Mouse (Mus musculus): ENCODE results near the gene Acad10. TPM values are rescaled to one million over a fixed set of nuclear protein-coding genes. Genes with fewer than 3 reads are reported as not detected.
"Not testable (repeated sequence)": the region's sequence is repeated elsewhere in the genome, so short reads cannot be mapped to it uniquely, and the experiment has no call there.

The Acad10 gene
- polyA plus RNA-seq, 1 experiment from 2014 or later: 4.7 TPM

- DNase-seq (ENCODE audit: low spot score); H3K27ac ChIP-seq (ENCODE audit: low read depth); H3K9me3 ChIP-seq (ENCODE audit: control insufficient read depth, low read length); H3K4me1 ChIP-seq (replicated peaks; ENCODE audit: control insufficient read depth, insufficient read depth, low read length); H3K4me2 ChIP-seq (ENCODE audit: low read length); ATAC-seq (replicated peaks; ENCODE audit: low FRiP score, low TSS enrichment, low read depth); H3K4me3 ChIP-seq (ENCODE audit: low read depth, low read length); H3K9ac ChIP-seq (ENCODE audit: low read length); H3K36me3 ChIP-seq (ENCODE audit: control insufficient read depth, insufficient read depth, low read length); H3K27me3 ChIP-seq (replicated peaks; ENCODE audit: control insufficient read depth, insufficient read depth, low read length): not testable (repeated sequence)
- WGBS: 88% methylated on average over 7 of the region's 7 CpGs
Observed at GRCm38 (mm10) chr5:121691436-121691835, 31.1 kb upstream of the Acad10 start.

GRCm38 (mm10) chr5:121690482-121691211 lies 30.3 kb upstream of the Acad10 start:
- Histone ChIP-seq H3K9ac (ENCODE audit: low read length) (no peak overlapping the region), H3K4me1 (replicated peaks; ENCODE audit: control insufficient read depth, insufficient read depth, low read length) (no peaks in the 10 kb centered on the region), H3K4me2 (ENCODE audit: low read length) (no peak overlapping the region), H3K27ac (ENCODE audit: low read depth) (no peak overlapping the region), H3K4me3 (ENCODE audit: low read depth, low read length) (no peak overlapping the region), H3K27me3 (replicated peaks; ENCODE audit: control insufficient read depth, insufficient read depth, low read length) (no peaks in the 10 kb centered on the region), H3K9me3 (ENCODE audit: control insufficient read depth, low read length) (no peaks in the 10 kb centered on the region), H3K36me3 (ENCODE audit: control insufficient read depth, insufficient read depth, low read length) (peaks cover 10% of the 10 kb centered on the region)
- no peak for DNase-seq (ENCODE audit: low spot score)
- ATAC-seq (replicated peaks; ENCODE audit: low FRiP score, low TSS enrichment, low read depth): no peak
- 78% methylated on average over 7 of the region's 7 CpGs for WGBS

GRCm38 (mm10) chr5:121686113-121686898 lies 26.0 kb upstream of the Acad10 start:
- Histone ChIP-seq H3K27ac (ENCODE audit: low read depth) (no peak overlapping the region), H3K4me2 (ENCODE audit: low read length) (no peak overlapping the region), H3K9me3 (ENCODE audit: control insufficient read depth, low read length) (no peaks in the 10 kb centered on the region), H3K27me3 (replicated peaks; ENCODE audit: control insufficient read depth, insufficient read depth, low read length) (no peaks in the 10 kb centered on the region), H3K4me1 (replicated peaks; ENCODE audit: control insufficient read depth, insufficient read depth, low read length) (no peaks in the 10 kb centered on the region), H3K36me3 (ENCODE audit: control insufficient read depth, insufficient read depth, low read length) (peaks cover 48% of the 10 kb centered on the region), H3K9ac (ENCODE audit: low read length) (no peak overlapping the region), H3K4me3 (ENCODE audit: low read depth, low read length) (no peak overlapping the region)
- ATAC-seq (replicated peaks; ENCODE audit: low FRiP score, low TSS enrichment, low read depth) (no peak), DNase-seq (ENCODE audit: low spot score) (no peak)
- WGBS: 79% methylated on average over 15 of the region's 15 CpGs

- H3K4me1 ChIP-seq (replicated peaks; ENCODE audit: control insufficient read depth, insufficient read depth, low read length): no peaks in the 10 kb centered on the region
- H3K4me2 ChIP-seq (ENCODE audit: low read length): no peak overlapping the region
- H3K9ac ChIP-seq (ENCODE audit: low read length): no peak overlapping the region
- ATAC-seq (replicated peaks; ENCODE audit: low FRiP score, low TSS enrichment, low read depth): no peak
- WGBS: 93% methylated on average over 6 of the region's 6 CpGs
- no peak for DNase-seq (ENCODE audit: low spot score)
- no peak overlapping the region for H3K27ac ChIP-seq (ENCODE audit: low read depth)
- peaks cover 56% of the 10 kb centered on the region for H3K36me3 ChIP-seq (ENCODE audit: control insufficient read depth, insufficient read depth, low read length)
- H3K27me3 ChIP-seq (replicated peaks; ENCODE audit: control insufficient read depth, insufficient read depth, low read length): no peaks in the 10 kb centered on the region
- no peak overlapping the region for H3K4me3 ChIP-seq (ENCODE audit: low read depth, low read length)
- H3K9me3 ChIP-seq (ENCODE audit: control insufficient read depth, low read length): no peaks in the 10 kb centered on the region
Observed at GRCm38 (mm10) chr5:121685495-121685894, 25.2 kb upstream of the Acad10 start.

- H3K27me3 ChIP-seq (replicated peaks; ENCODE audit: control insufficient read depth, insufficient read depth, low read length): no peaks in the 10 kb centered on the region
- no peak overlapping the region for H3K4me2 ChIP-seq (ENCODE audit: low read length)
- H3K27ac ChIP-seq (ENCODE audit: low read depth): no peak overlapping the region
- DNase-seq (ENCODE audit: low spot score): no peak
- WGBS: 97% methylated on average over 2 of the region's 2 CpGs
- no peaks in the 10 kb centered on the region for H3K4me1 ChIP-seq (replicated peaks; ENCODE audit: control insufficient read depth, insufficient read depth, low read length)
- no peaks in the 10 kb centered on the region for H3K9me3 ChIP-seq (ENCODE audit: control insufficient read depth, low read length)
- H3K4me3 ChIP-seq (ENCODE audit: low read depth, low read length): no peak overlapping the region
- no peak overlapping the region for H3K9ac ChIP-seq (ENCODE audit: low read length)
- ATAC-seq (replicated peaks; ENCODE audit: low FRiP score, low TSS enrichment, low read depth): no peak
- peaks cover 87% of the 10 kb centered on the region for H3K36me3 ChIP-seq (ENCODE audit: control insufficient read depth, insufficient read depth, low read length)
Observed at GRCm38 (mm10) chr5:121682250-121682649, 21.9 kb upstream of the Acad10 start.

- no peak for ATAC-seq (replicated peaks; ENCODE audit: low FRiP score, low TSS enrichment, low read depth)
- Histone ChIP-seq H3K9me3 (ENCODE audit: control insufficient read depth, low read length) (no peaks in the 10 kb centered on the region), H3K27ac (ENCODE audit: low read depth) (no peak overlapping the region), H3K27me3 (replicated peaks; ENCODE audit: control insufficient read depth, insufficient read depth, low read length) (no peaks in the 10 kb centered on the region), H3K4me3 (ENCODE audit: low read depth, low read length) (no peak overlapping the region), H3K9ac (ENCODE audit: low read length) (no peak overlapping the region), H3K4me1 (replicated peaks; ENCODE audit: control insufficient read depth, insufficient read depth, low read length) (no peaks in the 10 kb centered on the region), H3K36me3 (ENCODE audit: control insufficient read depth, insufficient read depth, low read length) (peaks cover 51% of the 10 kb centered on the region), H3K4me2 (ENCODE audit: low read length) (no peak overlapping the region)
- DNase-seq (ENCODE audit: low spot score): no peak
- 74% methylated on average over 3 of the region's 3 CpGs for WGBS
Observed at GRCm38 (mm10) chr5:121670412-121670811, 10.1 kb upstream of the Acad10 start.

GRCm38 (mm10) chr5:121668411-121668810 lies 8.1 kb upstream of the Acad10 start:
- no peak for ATAC-seq (replicated peaks; ENCODE audit: low FRiP score, low TSS enrichment, low read depth)
- Histone ChIP-seq H3K4me1 (replicated peaks; ENCODE audit: control insufficient read depth, insufficient read depth, low read length) (no peaks in the 10 kb centered on the region), H3K27ac (ENCODE audit: low read depth) (no peak overlapping the region), H3K36me3 (ENCODE audit: control insufficient read depth, insufficient read depth, low read length) (peaks cover 55% of the 10 kb centered on the region), H3K9me3 (ENCODE audit: control insufficient read depth, low read length) (no peaks in the 10 kb centered on the region), H3K4me3 (ENCODE audit: low read depth, low read length) (no peak overlapping the region), H3K9ac (ENCODE audit: low read length) (no peak overlapping the region), H3K4me2 (ENCODE audit: low read length) (no peak overlapping the region), H3K27me3 (replicated peaks; ENCODE audit: control insufficient read depth, insufficient read depth, low read length) (no peaks in the 10 kb centered on the region)
- no peak for DNase-seq (ENCODE audit: low spot score)
- WGBS: 79% methylated on average over 6 of the region's 6 CpGs

- DNase-seq (ENCODE audit: low spot score) (no peak), ATAC-seq (replicated peaks; ENCODE audit: low FRiP score, low TSS enrichment, low read depth) (no peak)
- Histone ChIP-seq H3K27ac (ENCODE audit: low read depth) (no peak overlapping the region), H3K27me3 (replicated peaks; ENCODE audit: control insufficient read depth, insufficient read depth, low read length) (no peaks in the 10 kb centered on the region), H3K9me3 (ENCODE audit: control insufficient read depth, low read length) (no peaks in the 10 kb centered on the region), H3K4me2 (ENCODE audit: low read length) (no peak overlapping the region), H3K4me1 (replicated peaks; ENCODE audit: control insufficient read depth, insufficient read depth, low read length) (0 out of 2 replicates have a peak, but pooled peaks cover under 1% of the 10 kb centered on the region), H3K36me3 (ENCODE audit: control insufficient read depth, insufficient read depth, low read length) (peaks cover 46% of the 10 kb centered on the region), H3K4me3 (ENCODE audit: low read depth, low read length) (no peak overlapping the region), H3K9ac (ENCODE audit: low read length) (no peak overlapping the region)
- WGBS: 83% methylated on average over 4 of the region's 4 CpGs
Observed at GRCm38 (mm10) chr5:121667067-121667466, 6.8 kb upstream of the Acad10 start.
